Mouse (Mus musculus): ENCODE measurements around the gene Tmppe.

DNA sequence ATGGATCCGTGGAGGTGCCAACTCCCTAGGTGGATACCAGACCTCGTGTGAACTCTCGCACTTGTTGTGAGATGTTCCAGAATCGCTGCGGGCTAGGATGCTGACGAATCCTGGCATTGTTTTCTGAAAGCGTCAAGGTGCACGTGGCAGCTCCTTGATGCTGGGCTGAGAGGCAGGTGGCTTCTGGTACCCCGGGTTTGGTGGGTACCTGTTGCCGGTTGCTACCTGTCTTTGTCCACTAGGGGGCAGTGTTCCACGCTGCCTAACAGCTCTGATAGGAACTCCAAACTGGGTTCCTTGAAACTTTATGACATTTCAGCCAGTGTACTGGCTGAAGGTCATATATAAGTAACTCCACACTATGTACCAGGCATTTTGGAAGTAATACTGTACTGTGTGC, 14.8 kb downstream of the Tmppe start:
- peak; percentile 68 for TF ChIP-seq CTCF (IDR thresholded peaks at IDR 0.05; ENCODE audit: borderline replicate concordance, insufficient read depth, low read length)
- no peak for TF ChIP-seq POLR2A (IDR thresholded peaks at IDR 0.05; ENCODE audit: low read depth, low read length)
